Mouse (Mus musculus): ENCODE data around the gene Akap13.
A peak's percentile ranks its signal among the peaks of the same experiment; 100 is the strongest.

Akap13 gene

GRCm38 (mm10) chr7:75684976-75685375 is 229.6 kb downstream of the Akap13 start:
- DNase-seq = no peak

- no peak for DNase-seq
Observed at GRCm38 (mm10) chr7:75686046-75686826, 230.9 kb downstream of the Akap13 start.

GRCm38 (mm10) chr7:75686827-75687164 is 231.5 kb downstream of the Akap13 start:
- DNase-seq = no peak

- DNase-seq = no peak
Observed at GRCm38 (mm10) chr7:75688144-75688543, 232.8 kb downstream of the Akap13 start.

- no peak for DNase-seq
Observed at GRCm38 (mm10) chr7:75694777-75695176, 239.4 kb downstream of the Akap13 start.

GRCm38 (mm10) chr7:75699836-75700235 is 244.5 kb downstream of the Akap13 start:
- DNase-seq = no peak

- no peak for DNase-seq
Observed at GRCm38 (mm10) chr7:75700771-75701345, 245.5 kb downstream of the Akap13 start.

GRCm38 (mm10) chr7:75701761-75702160 is 246.4 kb downstream of the Akap13 start:
- DNase-seq = no peak

GRCm38 (mm10) chr7:75702368-75702767 is 247.0 kb downstream of the Akap13 start:
- DNase-seq = no peak

GRCm38 (mm10) chr7:75702966-75703645 is 247.8 kb downstream of the Akap13 start:
- DNase-seq = no peak

- no peak for DNase-seq
Observed at GRCm38 (mm10) chr7:75704862-75705261, 249.5 kb downstream of the Akap13 start.

GRCm38 (mm10) chr7:75709936-75710335 is 254.6 kb downstream of the Akap13 start:
- DNase-seq = no peak

GRCm38 (mm10) chr7:75710920-75711319 is 255.6 kb downstream of the Akap13 start:
- DNase-seq = no peak

GRCm38 (mm10) chr7:75711436-75711835 is 256.1 kb downstream of the Akap13 start:
- no peak for DNase-seq

GRCm38 (mm10) chr7:75712808-75713207 is 257.5 kb downstream of the Akap13 start:
- DNase-seq = no peak

GRCm38 (mm10) chr7:75713959-75714358 is 258.6 kb downstream of the Akap13 start:
- DNase-seq = no peak

GRCm38 (mm10) chr7:75715026-75715425 is 259.7 kb downstream of the Akap13 start:
- DNase-seq = no peak

GRCm38 (mm10) chr7:75715939-75716338 is 260.6 kb downstream of the Akap13 start:
- peak; percentile 55 for DNase-seq

- DNase-seq = no peak
Observed at GRCm38 (mm10) chr7:75717349-75717748, 262.0 kb downstream of the Akap13 start.

- DNase-seq = no peak
Observed at GRCm38 (mm10) chr7:75721302-75721701, 266.0 kb downstream of the Akap13 start.

- no peak for DNase-seq
Observed at GRCm38 (mm10) chr7:75724012-75724411, 268.7 kb downstream of the Akap13 start.

- DNase-seq = no peak
Observed at GRCm38 (mm10) chr7:75725899-75726298, 270.6 kb downstream of the Akap13 start.

- no peak for DNase-seq
Observed at GRCm38 (mm10) chr7:75726867-75727266, 271.5 kb downstream of the Akap13 start.

GRCm38 (mm10) chr7:75729652-75730051 is 274.3 kb downstream of the Akap13 start:
- DNase-seq = no peak
